Mouse (Mus musculus) lung, postnatal 4 days (tissue): Measurements from ENCODE around the gene Grk5.
"Not testable (repeated sequence)": the region's sequence is repeated elsewhere in the genome, so short reads cannot be mapped to it uniquely, and the experiment has no call there.

Source experiments
- DNase-seq, 2 experiments: peaks; one replicate each; pipeline ENCODE4 v3.0.0; 2021

The Grk5 gene

GRCm38 (mm10) chr19:60889714-60890315, at the start of gene Grk5:
TSS of gene Grk5 (plus strand) at chr19:60889749.
- peak; percentile 95 to 98 for DNase-seq

GRCm38 (mm10) chr19:60843324-60843723, 46.2 kb upstream of the Grk5 start:
- no peak for DNase-seq

- no peak for DNase-seq
These were observed 43.8 kb upstream of the Grk5 start for GRCm38 (mm10) chr19:60845731-60846130.

GRCm38 (mm10) chr19:60860868-60861700, 28.5 kb upstream of the Grk5 start, which contains the start of gene Sfxn4:
TSS of gene Sfxn4 (minus strand) at chr19:60861479.
- DNase-seq = peak; percentile 93 to 95

DNA sequence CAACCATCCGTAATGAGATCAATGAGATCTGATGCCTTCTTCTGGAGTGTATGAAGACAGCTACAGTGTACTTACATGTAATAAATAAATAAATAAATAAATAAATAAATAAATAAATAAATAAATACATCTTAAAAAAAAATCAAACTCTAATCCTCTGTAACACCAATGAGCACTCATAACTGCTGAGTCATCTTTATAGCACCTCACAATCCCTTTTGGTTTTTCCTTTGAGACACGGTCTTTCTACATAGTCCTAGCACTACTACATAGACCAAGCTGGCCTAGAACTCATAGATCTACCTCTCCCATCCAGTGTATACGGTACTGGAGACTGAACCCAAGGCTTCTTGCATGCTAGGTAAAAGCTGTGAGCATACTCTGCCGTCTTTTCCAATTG, 23.4 kb upstream of the Grk5 start:
- DNase-seq = not testable (repeated sequence)

DNA sequence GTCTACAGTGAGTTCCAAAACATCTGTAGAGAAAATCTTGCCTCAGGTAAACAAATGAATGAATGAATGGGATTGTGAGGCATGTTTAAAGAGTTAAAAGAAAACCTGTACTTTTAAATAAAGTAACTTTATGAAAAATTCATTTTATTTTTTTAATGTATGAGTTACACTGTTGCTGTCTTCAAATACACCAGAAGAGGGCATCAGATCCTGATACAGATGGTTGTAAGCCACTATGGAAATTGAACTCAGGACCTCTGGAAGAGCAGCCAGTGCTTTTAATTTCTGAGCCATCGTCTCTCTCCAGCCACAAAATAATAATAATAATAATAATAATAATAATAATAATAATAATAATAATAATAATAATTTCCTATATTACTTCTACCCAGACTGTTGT, 19.1 kb upstream of the Grk5 start:
- DNase-seq = no peak

GRCm38 (mm10) chr19:60871366-60871765, 18.2 kb upstream of the Grk5 start:
- DNase-seq = no peak

- no peak for DNase-seq
These were observed 17.3 kb upstream of the Grk5 start for GRCm38 (mm10) chr19:60872272-60872671.

DNA sequence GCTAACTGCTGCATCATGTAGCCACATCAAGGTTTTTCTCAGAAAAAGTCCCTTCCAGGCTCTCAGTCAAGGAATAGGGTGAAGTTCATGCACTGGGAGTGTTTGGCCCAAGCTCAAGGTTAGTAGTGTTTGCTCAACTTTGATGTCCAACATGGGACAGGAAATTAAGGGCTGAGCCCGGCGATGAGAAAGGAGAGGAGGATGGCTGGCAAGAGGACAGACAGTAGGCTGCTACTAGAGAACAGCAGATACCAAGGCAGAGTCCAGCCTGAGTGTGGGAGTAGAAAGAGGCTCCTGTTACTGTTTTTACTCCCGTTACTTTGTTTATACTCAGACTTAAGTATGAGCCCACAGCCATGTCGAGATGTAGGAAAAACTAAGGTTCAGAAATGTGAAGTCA, 16.0 kb upstream of the Grk5 start:
- DNase-seq = peak in 1 of 2 experiments; percentile 28

GRCm38 (mm10) chr19:60874064-60874694, 15.4 kb upstream of the Grk5 start, which contains the start of gene Prdx3:
TSS of gene Prdx3 (minus strand) at chr19:60874556.
- DNase-seq = peak; percentile 97 to 99

GRCm38 (mm10) chr19:60883129-60883528, 6.4 kb upstream of the Grk5 start:
- peak in 1 of 2 experiments; percentile 43 for DNase-seq

DNA sequence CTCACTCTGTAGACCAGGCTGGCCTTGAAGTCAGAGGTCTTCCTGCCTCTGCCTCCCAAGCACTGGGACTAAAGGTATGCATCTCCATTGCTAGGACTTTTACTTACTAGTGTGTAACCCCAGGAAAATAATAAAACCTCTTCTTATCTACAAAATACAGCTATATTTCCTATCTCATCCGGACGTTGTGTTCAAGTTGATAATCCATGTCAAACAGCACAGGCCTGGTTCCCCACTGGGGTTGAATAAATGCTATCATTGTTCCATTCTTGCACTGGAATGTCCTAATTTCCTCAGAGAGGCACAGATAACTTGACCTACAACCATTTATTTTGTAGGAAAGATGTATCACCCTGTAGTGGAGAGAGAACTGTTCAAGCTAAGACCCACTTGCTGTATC, 1.9 kb upstream of the Grk5 start:
- no peak for DNase-seq

DNA sequence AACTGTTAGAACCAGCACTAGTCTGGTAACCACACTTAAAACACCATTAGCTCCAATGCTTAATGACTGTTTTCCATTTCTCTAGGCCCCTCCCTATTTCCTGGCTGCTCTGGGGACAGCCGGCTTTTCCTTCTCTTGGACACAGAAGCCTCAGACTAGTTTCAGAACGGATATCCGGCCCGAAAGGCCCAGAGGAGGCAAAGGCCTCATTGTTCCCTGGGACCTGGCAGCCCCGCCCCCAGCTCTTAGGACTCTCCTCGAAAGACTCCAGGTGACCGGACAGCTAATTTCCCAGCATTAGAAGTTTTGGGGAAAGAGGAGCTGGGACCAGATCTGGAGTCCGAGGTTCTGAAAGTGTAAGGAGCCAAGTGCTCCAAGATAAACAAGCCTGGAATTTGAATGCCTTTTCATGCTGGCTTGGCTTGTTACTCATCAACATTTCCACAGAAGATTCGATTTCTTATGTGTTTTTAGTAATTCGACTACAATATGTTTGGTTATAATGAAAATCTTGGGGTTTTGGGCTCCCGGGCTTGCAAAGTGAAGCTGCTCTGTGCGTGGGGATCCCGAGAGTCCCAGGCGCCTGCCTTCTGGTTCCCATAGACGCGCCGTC, 342 bp upstream of the Grk5 start:
- DNase-seq = peak; percentile 80 to 86

DNA sequence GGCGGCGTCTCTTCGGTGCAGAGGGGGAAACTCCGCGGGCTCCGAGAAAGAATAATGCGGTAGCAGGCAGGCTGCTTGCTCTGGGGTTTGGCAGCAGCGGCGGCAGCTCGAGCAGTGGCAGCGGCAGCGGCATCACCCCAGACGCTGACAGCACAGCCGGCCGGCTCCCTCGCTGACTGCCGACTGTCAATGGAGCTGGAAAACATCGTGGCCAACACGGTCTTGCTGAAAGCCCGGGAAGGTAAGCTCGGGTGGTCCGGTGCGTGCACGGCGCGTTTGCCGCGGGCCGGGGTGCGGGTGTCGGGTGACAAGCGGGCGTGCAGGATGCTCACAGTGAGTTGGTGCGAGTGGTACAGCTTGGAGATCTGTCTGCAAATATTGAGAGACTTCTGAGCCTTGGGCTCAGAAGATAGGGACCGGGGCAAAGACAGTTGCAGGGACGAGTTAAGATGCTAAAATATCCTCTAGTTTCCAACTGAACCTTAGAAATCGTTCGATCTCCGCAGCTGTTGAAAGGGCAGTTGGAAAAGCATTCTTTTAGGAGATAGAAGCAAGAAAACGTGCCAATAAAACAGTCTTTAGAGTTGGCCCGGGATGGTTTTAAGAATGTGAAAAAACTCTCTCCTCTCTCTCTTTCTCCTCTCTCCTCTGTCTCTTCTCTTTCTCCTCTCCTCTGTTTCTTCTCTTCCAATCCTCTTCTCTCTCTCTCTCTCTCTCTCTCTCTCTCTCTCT, 1.0 kb downstream of the Grk5 start:
- DNase-seq = peak in 1 of 2 experiments; percentile 66

- DNase-seq = peak in 1 of 2 experiments; percentile 8
These were observed 1.5 kb downstream of the Grk5 start for GRCm38 (mm10) chr19:60891123-60891470.

GRCm38 (mm10) chr19:60891934-60892547, 2.5 kb downstream of the Grk5 start:
- DNase-seq = peak; percentile 51 to 79

DNA sequence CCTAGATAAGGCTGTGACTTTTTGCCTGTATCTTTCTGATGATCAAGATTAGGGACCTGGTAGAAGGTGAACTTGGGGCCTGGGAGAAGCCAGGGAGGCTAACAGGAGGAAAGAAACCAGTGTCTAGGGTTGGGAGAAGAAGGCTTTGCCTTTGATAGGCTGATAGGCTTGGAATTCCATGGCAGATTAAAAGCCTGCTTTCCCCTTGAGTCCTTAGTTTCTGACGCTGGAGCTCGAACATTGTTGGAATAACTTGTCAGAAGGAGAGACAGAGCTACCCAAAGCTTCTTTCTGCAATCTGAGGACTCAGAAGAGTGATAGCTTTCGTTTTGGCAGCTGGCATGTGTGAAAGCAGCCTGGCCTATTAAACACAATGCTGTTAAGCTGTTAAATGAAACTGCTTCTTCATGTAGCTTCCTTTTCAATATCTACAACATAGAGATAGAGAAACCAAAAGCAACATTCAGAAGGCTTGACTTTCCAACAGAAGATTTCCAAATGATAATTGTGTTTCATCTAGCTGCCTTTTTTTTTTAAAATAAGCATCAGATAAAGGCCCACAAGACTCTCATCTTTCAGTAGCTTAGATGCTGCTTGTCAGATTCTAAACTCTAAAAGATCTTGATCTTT, 5.8 kb downstream of the Grk5 start:
- DNase-seq = no peak

GRCm38 (mm10) chr19:60903139-60903538, 13.6 kb downstream of the Grk5 start:
- DNase-seq = no peak

DNA sequence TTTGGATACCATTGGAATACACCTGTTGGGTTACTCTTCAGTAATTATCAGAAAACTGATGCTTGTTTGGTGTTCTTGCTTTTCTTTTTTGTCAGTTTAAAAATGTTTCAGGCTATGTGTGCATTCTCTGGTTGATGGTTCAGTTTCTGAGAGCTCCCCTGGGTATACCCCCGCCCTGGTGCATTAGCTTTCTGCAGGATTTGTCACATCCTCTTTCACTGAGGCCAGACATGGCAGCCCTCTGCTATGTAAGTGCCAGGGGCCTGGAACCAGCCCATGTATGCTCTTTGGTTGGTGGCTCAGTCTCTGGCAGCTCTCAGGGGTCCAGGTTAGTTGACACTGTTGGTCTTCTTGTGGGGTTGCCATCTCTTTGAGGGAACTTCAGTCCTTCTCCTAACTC, 14.4 kb downstream of the Grk5 start:
- no peak for DNase-seq

DNA sequence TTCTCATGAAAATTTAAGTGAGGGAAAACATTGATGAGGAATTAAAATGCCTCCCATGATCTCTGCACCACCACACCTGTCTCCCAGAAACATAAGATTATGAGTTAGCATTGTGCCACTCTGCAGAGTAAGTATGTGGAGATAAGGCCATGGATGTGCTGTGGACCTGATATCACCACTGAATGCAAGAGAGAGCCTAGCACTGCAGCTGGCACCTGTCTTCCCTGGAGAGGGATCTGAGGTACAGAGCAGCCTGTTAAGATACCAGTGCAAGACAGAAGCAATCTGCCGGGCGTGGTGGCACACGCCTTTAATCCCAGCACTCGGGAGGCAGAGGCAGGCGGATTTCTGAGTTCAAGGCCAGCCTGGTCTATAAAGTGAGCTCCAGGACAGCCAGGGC, 15.9 kb downstream of the Grk5 start:
- DNase-seq = no peak

DNA sequence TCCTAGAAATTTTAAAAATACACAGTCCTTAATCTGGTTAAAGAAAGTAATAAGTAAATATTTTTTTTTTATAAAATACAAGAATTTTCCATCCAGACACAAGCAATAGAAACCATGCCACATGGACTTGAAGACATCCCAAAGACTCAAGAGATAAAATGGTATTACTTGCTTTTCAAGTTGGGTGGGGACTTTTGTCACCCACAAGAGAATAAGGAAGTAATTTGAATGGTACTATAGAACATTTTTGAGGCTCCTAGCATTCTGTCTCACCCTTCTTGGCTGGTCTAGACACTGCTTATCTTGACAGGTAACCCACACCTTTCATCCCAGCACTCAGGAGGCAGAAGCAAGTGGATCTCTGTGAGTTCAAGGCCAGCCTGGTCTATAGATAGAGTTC, 20.8 kb downstream of the Grk5 start:
- DNase-seq = no peak

- DNase-seq = no peak
These were observed 22.1 kb downstream of the Grk5 start for GRCm38 (mm10) chr19:60911653-60912052.
